Mouse (Mus musculus) CH12.LX (cell line): Measurements from ENCODE around the gene Gal3st2b.
"Not testable (repeated sequence)": the region's sequence is repeated elsewhere in the genome, so short reads cannot be mapped to it uniquely, and the experiment has no call there.

Source experiments
- CTCF ChIP-seq, 2 experiments: IDR thresholded peaks in 1 of 2; conservative IDR thresholded peaks in 1 of 2; 2 replicates each; pipeline ENCODE4 v1.5.1; 2011 to 2012; ENCODE audit warnings: low read depth in 2 of 2, low read length in 2 of 2, improper control_type of control experiment in 1 of 2, inconsistent platforms in 1 of 2, mild to moderate bottlenecking in 1 of 2, moderate library complexity in 1 of 2
- EP300 ChIP-seq: IDR thresholded peaks from 2 replicates; pipeline ENCODE4 v1.6.1; 2011; ENCODE audit warnings: low read length, improper control_type of control experiment
- ETS1 ChIP-seq: conservative IDR thresholded peaks from 2 replicates; pipeline ENCODE4 v1.6.1; 2012; ENCODE audit warnings: low read depth, mild to moderate bottlenecking, inconsistent platforms, low read length, improper control_type of control experiment, moderate library complexity
- GABPA ChIP-seq: IDR thresholded peaks from 2 replicates; pipeline ENCODE4 v1.6.1; 2012; ENCODE audit warnings: low read depth, low read length, improper control_type of control experiment, inconsistent platforms; ENCODE audit not compliant: insufficient replicate concordance
- HCFC1 ChIP-seq: IDR thresholded peaks from 2 replicates; pipeline ENCODE4 v1.6.1; 2012; ENCODE audit warnings: low read depth, mild to moderate bottlenecking, inconsistent platforms, low read length, improper control_type of control experiment
- JUND ChIP-seq: conservative IDR thresholded peaks from 2 replicates; pipeline ENCODE4 v1.6.1; 2011; ENCODE audit warnings: low read depth, low read length, improper control_type of control experiment
- NRF1 ChIP-seq: IDR thresholded peaks from 2 replicates; pipeline ENCODE4 v1.6.1; 2014; ENCODE audit warnings: low read depth, mild to moderate bottlenecking, inconsistent platforms, low read length, improper control_type of control experiment, moderate library complexity
- POLR2A ChIP-seq: IDR thresholded peaks from 2 replicates; pipeline ENCODE4 v1.6.1; 2011; ENCODE audit warnings: low read depth, mild to moderate bottlenecking, improper control_type of control experiment, low read length
- POLR2AphosphoS2 ChIP-seq: IDR thresholded peaks from 2 replicates; pipeline ENCODE4 v1.6.1; 2011; ENCODE audit warnings: low read depth, low read length, improper control_type of control experiment
- TCF12 ChIP-seq: IDR thresholded peaks from 2 replicates; pipeline ENCODE4 v1.6.1; 2014; ENCODE audit warnings: low read depth, mild to moderate bottlenecking, inconsistent platforms, low read length, improper control_type of control experiment
- USF1 ChIP-seq: IDR thresholded peaks from 2 replicates; pipeline ENCODE4 v1.6.1; 2014; ENCODE audit warnings: low read depth, mild to moderate bottlenecking, inconsistent platforms, low read length, improper control_type of control experiment
- ZKSCAN1 ChIP-seq: IDR thresholded peaks from 2 replicates; pipeline ENCODE4 v1.6.1; 2012; ENCODE audit warnings: low read depth, inconsistent platforms, low read length, improper control_type of control experiment, borderline replicate concordance

GRCm38 (mm10) chr1:93980932-93981331 lies 62.8 kb downstream of the Gal3st2b start:
- TF ChIP-seq HCFC1; CTCF (conservative IDR thresholded peaks at IDR 0.05 in 1 of 2, IDR thresholded peaks at IDR 0.05 in 1 of 2; ENCODE audit: low read depth in 2 of 2, low read length in 2 of 2); EP300; JUND; GABPA; TCF12; ETS1; NRF1; POLR2A; USF1; POLR2AphosphoS2; ZKSCAN1: not testable (repeated sequence)
